Mouse (Mus musculus): ENCODE data around the gene Fggy.

Gene Fggy

GRCm38 (mm10) chr4:95900815-95901214 is 343.5 kb downstream of the Fggy start:
- DNase-seq (ENCODE audit: low spot score in 2 of 2): no peak

- no peak for DNase-seq (ENCODE audit: low spot score in 2 of 2)
Measured at GRCm38 (mm10) chr4:95906141-95906540, 348.8 kb downstream of the Fggy start.

GRCm38 (mm10) chr4:95909689-95910654 is 352.7 kb downstream of the Fggy start:
- no peak for DNase-seq (ENCODE audit: low spot score in 2 of 2)

- DNase-seq (ENCODE audit: low spot score in 2 of 2): no peak
Measured at GRCm38 (mm10) chr4:95913026-95913425, 355.7 kb downstream of the Fggy start.

DNA sequence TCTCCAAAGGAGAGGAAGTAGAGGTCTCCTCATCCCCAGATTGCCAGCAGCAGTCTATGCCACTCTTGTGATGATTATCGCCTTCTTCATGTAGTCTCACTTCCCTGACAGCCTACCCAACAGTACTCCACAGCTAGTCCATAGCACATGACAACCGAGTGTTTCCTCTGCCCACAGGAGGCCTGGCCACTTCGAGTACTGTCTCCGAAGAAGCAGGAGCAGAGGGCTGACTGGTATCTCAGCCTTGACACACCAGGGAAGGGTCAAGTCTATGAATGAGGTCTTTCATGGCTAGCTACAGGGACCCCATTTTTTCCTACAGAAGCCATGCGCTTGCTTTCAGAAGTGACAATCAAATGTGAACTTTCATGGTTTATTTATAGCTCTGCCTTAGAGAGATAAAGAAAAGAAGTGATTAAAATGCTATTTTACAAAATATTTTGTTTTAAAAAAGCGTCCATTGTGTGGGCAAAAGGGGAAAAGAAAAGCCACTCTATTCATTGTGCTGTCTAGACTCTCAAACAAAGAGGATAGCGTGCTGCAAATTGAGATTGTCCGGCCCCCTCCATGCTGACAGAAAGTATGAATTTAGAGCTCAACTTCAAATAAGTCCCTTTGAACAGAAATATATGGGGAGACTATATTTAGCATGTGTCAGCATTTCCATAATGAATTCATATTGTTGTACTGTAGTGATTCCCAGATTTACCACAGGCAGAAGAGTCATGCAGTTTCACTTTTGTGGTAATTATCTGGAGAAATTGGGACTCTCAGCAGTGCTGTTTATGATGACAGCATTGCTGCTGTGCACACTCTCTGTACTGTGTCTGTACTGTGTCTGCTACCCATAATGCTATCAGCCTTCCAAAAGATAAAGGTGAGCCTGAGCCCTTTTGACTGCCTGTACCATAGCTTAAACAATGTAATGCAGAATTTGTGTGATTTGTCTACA is 358.6 kb downstream of the Fggy start:
- no peak for DNase-seq (ENCODE audit: low spot score in 2 of 2)

GRCm38 (mm10) chr4:95917703-95918102 is 360.4 kb downstream of the Fggy start:
- DNase-seq (ENCODE audit: low spot score in 2 of 2): no peak

- no peak for DNase-seq (ENCODE audit: low spot score in 2 of 2)
Measured at GRCm38 (mm10) chr4:95920448-95920847, 363.1 kb downstream of the Fggy start.

- peak; percentile 33 to 72 for DNase-seq (ENCODE audit: low spot score in 2 of 2)
Measured at GRCm38 (mm10) chr4:95924210-95925184, 367.2 kb downstream of the Fggy start.

DNA sequence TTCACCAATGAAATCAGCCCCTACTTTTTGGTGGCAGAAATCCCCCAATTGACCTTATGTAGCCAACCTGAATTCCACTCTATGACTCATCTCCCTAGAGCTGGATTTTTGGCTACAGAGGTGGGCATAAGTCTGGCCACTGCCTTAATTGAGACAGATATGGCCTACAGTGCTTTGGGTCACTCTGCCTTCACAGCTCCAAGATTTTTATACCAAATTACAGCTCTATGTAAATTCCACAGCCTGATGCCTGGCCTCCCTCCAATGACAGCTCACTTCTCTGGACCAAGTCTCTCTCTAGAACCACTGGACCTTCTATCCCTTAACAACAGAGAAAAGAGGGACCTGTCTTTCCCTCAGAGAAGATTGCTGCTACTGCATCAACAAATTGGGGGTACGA is 371.5 kb downstream of the Fggy start:
- no peak for DNase-seq (ENCODE audit: low spot score in 2 of 2)

DNA sequence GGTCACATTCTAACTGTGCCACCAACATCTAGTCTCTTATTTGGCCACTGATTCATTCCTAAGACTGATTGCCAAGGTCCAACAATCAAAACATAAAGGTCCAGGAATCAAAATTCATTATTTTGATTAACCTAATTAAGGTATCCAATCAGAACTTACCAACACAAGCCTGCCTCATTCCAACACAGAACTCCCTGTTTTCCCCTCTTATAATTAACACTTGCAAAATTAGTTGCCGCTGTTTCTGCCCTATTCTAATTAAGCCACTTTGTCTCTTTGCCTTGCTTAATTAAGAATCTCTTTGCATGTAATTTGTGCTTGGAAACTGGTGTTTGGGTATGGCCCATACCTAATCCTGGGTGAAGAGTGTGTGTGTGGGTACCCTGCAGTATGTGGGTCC is 372.6 kb downstream of the Fggy start:
- DNase-seq (ENCODE audit: low spot score in 2 of 2): no peak

DNA sequence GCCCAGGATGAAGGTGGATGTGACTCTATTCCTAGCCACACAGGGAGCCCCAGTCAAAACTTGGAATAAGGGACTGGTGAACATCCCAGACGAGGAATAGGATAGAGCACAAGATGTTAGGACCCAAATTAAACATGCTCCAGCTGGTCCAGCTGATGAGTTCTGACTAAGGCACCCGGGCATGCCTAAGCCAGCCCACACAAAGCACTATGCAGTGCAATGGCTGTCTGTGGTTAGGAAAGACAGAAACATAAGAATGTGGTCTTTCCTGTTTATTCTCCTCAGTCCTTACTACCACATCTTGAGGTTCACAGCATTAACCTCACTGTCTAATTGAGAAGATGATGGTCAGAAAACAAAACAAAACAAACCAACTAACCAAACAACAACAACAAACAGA is 374.0 kb downstream of the Fggy start:
- no peak for DNase-seq (ENCODE audit: low spot score in 2 of 2)

DNA sequence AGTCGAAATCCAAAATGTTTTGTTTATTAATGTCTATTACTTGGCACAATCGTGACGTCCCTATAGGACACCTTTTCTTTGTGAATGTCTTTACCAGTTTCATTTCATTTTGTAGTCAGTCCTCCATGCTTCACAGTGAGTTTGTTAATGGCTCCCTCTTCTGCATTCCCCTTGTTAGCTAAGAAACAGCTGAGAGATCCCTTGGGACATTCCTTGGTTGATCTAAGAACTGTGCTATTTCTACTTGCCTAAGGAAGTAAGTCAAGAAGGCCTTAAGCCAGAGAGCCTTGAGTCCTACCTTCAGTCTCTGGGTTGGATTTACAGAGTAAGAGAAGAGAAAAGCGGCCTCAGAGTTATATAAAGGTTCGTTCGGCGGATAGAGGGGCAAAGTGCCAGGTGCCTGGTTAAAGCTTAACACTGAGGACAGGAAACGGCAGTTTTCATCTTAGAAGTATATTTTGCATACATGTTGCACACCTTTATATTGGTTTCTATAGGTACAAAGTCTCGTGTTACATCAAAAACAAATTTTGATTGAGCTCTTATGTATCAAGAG is 376.6 kb downstream of the Fggy start:
- DNase-seq (ENCODE audit: low spot score in 2 of 2): no peak

DNA sequence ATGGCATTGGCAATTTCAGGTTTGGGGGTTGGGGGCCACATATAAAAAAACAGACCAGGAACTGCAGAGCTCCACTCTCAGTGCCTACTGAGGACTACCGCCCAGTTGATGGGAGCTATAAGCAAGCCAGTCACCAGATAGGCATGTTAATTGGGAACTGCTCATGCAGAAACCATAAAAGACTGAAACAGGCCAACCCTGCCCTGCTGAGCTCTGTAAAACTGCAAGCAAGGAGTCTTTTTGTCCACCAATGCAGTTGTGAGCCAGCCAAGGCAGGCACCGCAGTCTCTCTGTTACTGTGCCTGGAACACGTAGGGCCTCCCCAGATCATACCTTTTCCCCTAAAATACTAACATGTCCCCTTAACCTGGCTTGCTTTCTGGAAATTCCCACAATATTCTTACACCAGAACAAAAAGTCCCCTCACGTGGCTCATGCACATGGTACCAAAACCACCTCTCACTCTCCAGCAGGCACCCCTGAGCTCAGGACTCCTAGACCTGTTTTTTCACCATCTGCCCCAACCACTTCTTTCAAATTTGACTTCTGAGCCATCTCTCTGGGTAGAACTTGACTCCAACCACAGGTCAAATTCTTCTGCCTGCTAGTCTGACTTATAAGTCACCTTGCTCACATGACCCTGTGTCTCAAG is 377.2 kb downstream of the Fggy start:
- DNase-seq (ENCODE audit: low spot score in 2 of 2): no peak

GRCm38 (mm10) chr4:95938701-95939100 is 381.4 kb downstream of the Fggy start:
- no peak for DNase-seq (ENCODE audit: low spot score in 2 of 2)

GRCm38 (mm10) chr4:95947896-95948295 is 390.6 kb downstream of the Fggy start:
- no peak for DNase-seq (ENCODE audit: low spot score in 2 of 2)

GRCm38 (mm10) chr4:95953328-95953727 is 396.0 kb downstream of the Fggy start:
- no peak for DNase-seq (ENCODE audit: low spot score in 2 of 2)

- DNase-seq (ENCODE audit: low spot score in 2 of 2): peak; percentile 91 to 94
Measured at GRCm38 (mm10) chr4:95966928-95967724, 409.8 kb downstream of the Fggy start, which contains the start of gene Hook1. Gene Hook1, plus strand, starts transcription at chr4:95967240.

Data from thymus, postnatal 10 days (tissue).